Mouse (Mus musculus): ENCODE measurements at regions not wholly inside any gene's neighbourhood (a gene's known extent, or its start where the extent isn't known, plus 50 kb on each side); places are given as distances from the start of the nearest gene placed in this dataset.

GRCm38 (mm10) chr8:117852521-117852920, 50.8 kb upstream of the Mphosph6 start:
- H3K9ac ChIP-seq (replicated peaks; ENCODE audit: low read depth, low read length), result no peak overlapping the region
- no peaks in the 10 kb centered on the region for H3K9me3 ChIP-seq (ENCODE audit: control insufficient read depth, low read depth, low read length)
- H3K4me2 ChIP-seq (replicated peaks; ENCODE audit: low read depth, low read length), result no peak overlapping the region
- WGBS, result 27% methylated on average over 6 of the region's 6 CpGs
- no peak overlapping the region for H3K4me3 ChIP-seq (ENCODE audit: low read depth, low read length)
- ATAC-seq (ENCODE audit: insufficient number of reproducible peaks, insufficient read depth, low FRiP score, low read depth), result no peak
- no peaks in the 10 kb centered on the region for H3K36me3 ChIP-seq (ENCODE audit: control insufficient read depth, insufficient read depth, low read length)
- no peak overlapping the region for H3K27ac ChIP-seq (ENCODE audit: low read length)
- H3K27me3 ChIP-seq (ENCODE audit: control insufficient read depth, insufficient read depth, low read length), result no peaks in the 10 kb centered on the region
- no peaks in the 10 kb centered on the region for H3K4me1 ChIP-seq (ENCODE audit: control insufficient read depth, insufficient read depth, low read length)
